Mouse (Mus musculus): ENCODE measurements at regions not wholly inside any gene's neighbourhood (a gene's known extent, or its start where the extent isn't known, plus 50 kb on each side); places are given as distances from the start of the nearest gene placed in this dataset.

GRCm38 (mm10) chr13:99057696-99058095, 73.3 kb upstream of the 1700024P04Rik start:
- no peak for DNase-seq (ENCODE audit: low read depth, low spot score)

GRCm38 (mm10) chr13:99057293-99057588, 72.9 kb upstream of the 1700024P04Rik start:
- DNase-seq (ENCODE audit: low read depth, low spot score): no peak

- no peak for DNase-seq (ENCODE audit: low read depth, low spot score)
These were observed 72.3 kb upstream of the 1700024P04Rik start for GRCm38 (mm10) chr13:99056432-99057292.

GRCm38 (mm10) chr13:99055609-99056321, 71.4 kb upstream of the 1700024P04Rik start:
- no peak for DNase-seq (ENCODE audit: low read depth, low spot score)

DNA sequence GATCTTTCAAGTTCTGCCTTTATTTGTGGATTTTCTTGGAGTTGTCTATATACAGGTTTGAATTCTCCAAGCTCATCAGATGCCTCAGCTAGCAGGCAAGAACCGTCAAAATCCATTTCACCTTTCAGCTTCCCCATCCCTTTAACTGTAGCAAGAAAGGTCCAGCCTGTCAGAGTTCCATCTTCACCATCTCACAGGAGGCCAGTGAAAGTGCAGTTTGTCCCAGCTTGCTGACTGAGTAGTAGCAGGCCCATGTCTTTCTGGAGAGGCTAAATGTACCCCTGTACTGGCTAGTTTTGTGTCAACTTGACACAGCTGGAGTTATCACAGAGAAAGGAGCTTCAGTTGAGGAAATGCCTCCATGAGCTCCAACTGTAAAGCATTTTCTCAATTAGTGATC, 67.7 kb upstream of the 1700024P04Rik start:
- DNase-seq (ENCODE audit: low read depth, low spot score): no peak

DNA sequence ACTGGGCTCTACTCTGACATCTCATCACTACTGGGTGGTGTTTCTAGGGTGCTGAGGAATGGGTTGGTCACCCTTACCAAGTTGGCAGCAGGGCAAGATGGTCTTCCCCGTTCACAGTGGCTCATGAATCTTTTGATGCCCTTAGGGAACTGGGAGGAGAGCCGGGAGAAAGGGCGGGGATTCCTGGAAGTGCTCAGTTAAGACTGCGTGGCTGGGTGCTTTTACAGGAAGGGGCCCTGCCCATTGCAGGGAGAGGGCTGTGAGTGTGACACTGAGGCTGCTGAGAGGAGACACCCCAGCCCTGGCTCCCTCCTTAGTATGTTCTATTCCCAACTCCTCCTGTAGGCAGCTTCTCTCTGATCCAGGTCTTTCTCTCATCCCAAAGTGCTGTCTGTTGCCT, 65.3 kb upstream of the 1700024P04Rik start:
- no peak for DNase-seq (ENCODE audit: low read depth, low spot score)

GRCm38 (mm10) chr13:99048651-99049100, 64.3 kb upstream of the 1700024P04Rik start:
- no peak for DNase-seq (ENCODE audit: low read depth, low spot score)

GRCm38 (mm10) chr13:99047219-99047618, 62.9 kb upstream of the 1700024P04Rik start:
- DNase-seq (ENCODE audit: low read depth, low spot score): no peak

DNA sequence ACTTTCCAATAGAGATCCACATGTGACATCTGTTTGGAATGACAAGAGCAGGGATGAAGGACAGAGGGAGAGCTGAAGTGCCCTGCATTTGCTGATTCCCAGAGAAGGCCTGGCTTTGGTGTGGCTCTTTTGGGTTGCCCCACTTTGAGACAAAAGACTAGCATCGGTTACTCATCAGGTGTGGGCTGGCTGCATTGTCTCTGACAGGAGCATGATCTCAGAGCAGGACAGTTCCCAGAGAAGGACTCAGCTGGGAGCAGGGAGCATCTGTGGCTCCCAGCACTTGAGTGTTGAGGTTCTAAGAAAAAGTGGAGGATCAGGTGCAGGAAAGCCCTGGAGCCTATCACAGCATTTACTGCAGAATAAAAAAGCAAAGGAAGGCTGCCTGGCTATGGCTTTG, 62.4 kb upstream of the 1700024P04Rik start:
- no peak for DNase-seq (ENCODE audit: low read depth, low spot score)

GRCm38 (mm10) chr13:99042086-99042485, 57.7 kb upstream of the 1700024P04Rik start:
- DNase-seq (ENCODE audit: low read depth, low spot score): no peak

DNA sequence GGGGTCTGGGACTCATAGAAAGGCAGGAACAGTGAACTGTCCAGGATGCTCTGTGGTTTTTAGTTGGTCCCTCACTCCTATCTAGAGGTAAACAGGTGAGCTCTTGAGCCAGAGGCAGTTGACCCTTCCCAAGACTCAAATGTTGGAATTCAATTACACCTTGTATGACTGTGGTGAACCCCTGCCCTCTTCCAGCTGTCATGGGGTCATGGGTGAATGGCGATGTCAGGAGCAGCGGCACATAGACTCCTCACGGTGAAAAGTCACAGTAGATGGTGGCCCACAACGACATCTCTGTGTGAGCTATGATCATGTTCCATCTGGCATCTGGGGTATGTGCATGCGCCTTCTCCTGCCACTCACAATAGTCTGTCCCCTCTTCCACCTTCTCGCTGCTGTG, 56.9 kb upstream of the 1700024P04Rik start:
- no peak for DNase-seq (ENCODE audit: low read depth, low spot score)

GRCm38 (mm10) chr13:99040846-99041245, 56.5 kb upstream of the 1700024P04Rik start:
- DNase-seq (ENCODE audit: low read depth, low spot score): no peak

- no peak for DNase-seq (ENCODE audit: low read depth, low spot score)
These were observed 55.8 kb upstream of the 1700024P04Rik start for GRCm38 (mm10) chr13:99040171-99040570.

- DNase-seq (ENCODE audit: low read depth, low spot score): no peak
These were observed 54.7 kb upstream of the 1700024P04Rik start for GRCm38 (mm10) chr13:99039063-99039385.

DNA sequence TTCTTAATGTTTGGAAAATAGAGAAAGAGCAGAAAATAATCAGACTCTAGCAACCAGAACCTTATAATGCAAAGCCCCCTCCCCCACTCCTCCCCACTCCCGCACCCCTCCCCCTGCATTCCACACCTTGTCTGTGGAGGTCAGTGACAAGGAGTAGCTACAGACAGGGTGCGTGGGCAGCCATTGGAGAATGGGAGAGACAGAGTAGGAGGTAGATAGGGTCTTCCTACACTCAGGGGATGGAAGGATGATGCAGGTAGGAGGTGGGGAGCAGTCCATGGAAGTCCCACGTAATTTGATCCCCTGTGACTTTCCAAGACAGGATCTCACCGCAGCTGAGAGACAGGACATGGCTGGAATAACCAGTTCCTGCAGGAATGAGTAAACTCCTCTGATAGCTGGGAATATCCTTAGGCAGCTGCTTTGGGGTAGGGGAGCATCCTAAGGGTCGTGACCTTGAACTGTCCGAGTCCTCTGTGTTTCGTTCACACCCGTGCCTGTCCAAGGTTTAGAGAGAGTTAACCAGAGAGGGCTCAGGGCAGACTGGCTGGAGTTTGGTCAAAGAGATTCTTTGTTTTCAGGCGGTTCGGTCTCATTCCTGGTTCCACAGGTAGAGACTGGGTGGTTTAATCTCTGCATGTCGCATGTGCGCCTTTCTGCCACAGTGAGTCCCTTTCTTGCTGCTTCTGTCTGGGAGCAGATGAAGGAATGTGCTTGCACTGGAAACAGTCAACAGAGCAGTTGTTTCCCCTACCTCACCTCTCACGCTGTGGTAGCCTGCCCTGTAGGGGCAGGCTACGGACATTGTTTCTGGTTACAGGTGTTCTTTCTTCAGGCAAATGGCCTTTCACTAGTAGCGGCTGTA, 54.1 kb upstream of the 1700024P04Rik start:
- no peak for DNase-seq (ENCODE audit: low read depth, low spot score)

DNA sequence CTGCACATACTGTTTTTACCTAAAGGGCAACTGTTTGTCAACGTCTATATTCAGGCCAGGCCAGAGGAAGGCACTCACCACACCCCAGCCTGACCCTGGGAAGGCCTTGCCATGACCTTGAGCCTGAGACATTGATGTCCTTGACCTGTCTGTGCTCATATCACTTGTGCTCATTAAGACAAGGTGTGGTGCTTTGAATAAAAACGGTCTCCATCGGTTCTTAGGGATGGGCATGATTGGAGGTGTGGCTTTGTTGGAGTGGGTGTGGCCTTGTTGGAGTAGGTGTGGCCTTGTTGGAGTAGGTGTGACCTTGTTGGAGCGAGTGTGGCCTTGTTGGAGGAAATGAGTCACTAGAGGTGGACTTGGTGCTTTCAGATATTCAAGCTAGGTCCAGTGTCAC, 52.8 kb upstream of the 1700024P04Rik start:
- no peak for DNase-seq (ENCODE audit: low read depth, low spot score)

Data from mesoderm, embryonic 11.5 days (tissue).